Mouse (Mus musculus) intestine, embryonic 16.5 days (tissue): ENCODE data around the gene Syne4. TPM values are rescaled to one million over a fixed set of nuclear protein-coding genes. Genes with fewer than 3 reads are reported as not detected.

Experiments
- ATAC-seq: fragments of 200-750 bp; cut with Nextera tagmentation; 2 replicates; pipeline ENCODE4 v1.8.0; 2017; ENCODE audit warnings: moderate TSS enrichment, moderate library complexity
- H3K27ac ChIP-seq: fragments of 300-500 bp; sonication (generic); 2 replicates; pipeline ENCODE4 v1.5.1; 2014; ENCODE audit warnings: mild to moderate bottlenecking, low read length
- H3K27me3 ChIP-seq: fragments of 300-500 bp; sonication (generic); replicated peaks from 2 replicates; pipeline ENCODE4 v1.6.1; 2014; ENCODE audit warnings: low read length, control low read depth, mixed read lengths; ENCODE audit not compliant: control insufficient read depth, insufficient read depth
- H3K36me3 ChIP-seq: fragments of 300-500 bp; sonication (generic); 2 replicates; pipeline ENCODE4 v1.6.1; 2014; ENCODE audit warnings: low read length, control low read depth; ENCODE audit not compliant: control insufficient read depth, insufficient read depth
- H3K4me1 ChIP-seq: fragments of 300-500 bp; sonication (generic); 2 replicates; pipeline ENCODE4 v1.6.1; 2014; ENCODE audit warnings: low read length, control low read depth, mixed read lengths; ENCODE audit not compliant: control insufficient read depth, insufficient read depth
- H3K4me2 ChIP-seq: fragments of 300-500 bp; sonication (generic); 2 replicates; pipeline ENCODE4 v1.6.1; 2014; ENCODE audit warnings: low read depth, low read length, control low read depth
- H3K4me3 ChIP-seq: fragments of 300-500 bp; sonication (generic); 2 replicates; pipeline ENCODE4 v1.5.1; 2014; ENCODE audit warnings: mild to moderate bottlenecking, low read length
- H3K9ac ChIP-seq: fragments of 300-500 bp; sonication (generic); 2 replicates; pipeline ENCODE4 v1.6.1; 2014; ENCODE audit warnings: low read depth, low read length
- H3K9me3 ChIP-seq: fragments of 300-500 bp; sonication (generic); 2 replicates; pipeline ENCODE4 v1.6.1; 2016; ENCODE audit warnings: low read length, control low read depth; ENCODE audit not compliant: control insufficient read depth
- WGBS: fragments of 180-500 bp; shearing (Covaris S2); extraction: QIAGEN DNeasy Blood & Tissue Kit; methylation state at CpG from one replicate; pipeline ENCODE4 v1.1.7; 2014; 5-methylcytosine and 5-hydroxymethylcytosine counted together
- polyA plus RNA-seq: library from polyadenylated mRNA; unstranded; fragments of >200 nt; fragmentation: Nextera tagmentation; extraction: Ambion mirVana; gene quantifications from 2 replicates; pipeline ENCODE4 v1.2.1, GENCODE M21; 2015

Syne4 gene
- polyA plus RNA-seq, 1 experiment from 2014 or later: 59.7 TPM

- peaks cover 4% of the 10 kb centered on the region for H3K4me1 ChIP-seq
Observed at GRCm38 (mm10) chr7:30322285-30322667, 7.7 kb downstream of the Syne4 start.

GRCm38 (mm10) chr7:30322865-30323264, 8.3 kb downstream of the Syne4 start:
- 23% methylated on average over 6 of the region's 6 CpGs for WGBS
- H3K27ac ChIP-seq: peak overlapping the region; percentile 89
- peak overlapping the region; percentile 67 for H3K9ac ChIP-seq

More at GRCm38 (mm10) chr7:30322285-30322667, 7.7 kb downstream of the Syne4 start:
- Histone ChIP-seq H3K4me2 (peak overlapping the region; percentile 68), H3K36me3 (no peaks in the 10 kb centered on the region), H3K9ac (peak overlapping the region; percentile 79), H3K9me3 (0 out of 2 replicates have a peak, but pooled peaks cover 3% of the 10 kb centered on the region), H3K4me3 (peak overlapping the region; percentile 68), H3K27me3 (no peaks in the 10 kb centered on the region), H3K27ac (peak overlapping the region; percentile 89)
- under 1% methylated on average over 20 of the region's 20 CpGs for WGBS
- ATAC-seq: peak; percentile 98

GRCm38 (mm10) chr7:30323795-30324194, 9.2 kb downstream of the Syne4 start, which contains the start of gene Sdhaf1:
Gene Sdhaf1, minus strand, starts transcription at chr7:30323895.
- peak within 1 kb of the TSS; percentile 89 for H3K27ac ChIP-seq
- H3K4me1 ChIP-seq: peaks cover 4% of the 10 kb centered on the region
- 78% methylated on average over 3 of the region's 3 CpGs for WGBS
- ATAC-seq: no peak
- H3K4me3 ChIP-seq: peak within 1 kb of the TSS; percentile 68
- no peaks in the 10 kb centered on the region for H3K27me3 ChIP-seq
- peak within 1 kb of the TSS; percentile 67 for H3K9ac ChIP-seq
- H3K4me2 ChIP-seq: peak within 1 kb of the TSS; percentile 58
- no peaks in the 10 kb centered on the region for H3K36me3 ChIP-seq
- 0 out of 2 replicates have a peak, but pooled peaks cover 3% of the 10 kb centered on the region for H3K9me3 ChIP-seq

More at GRCm38 (mm10) chr7:30322865-30323264, 8.3 kb downstream of the Syne4 start:
- Histone ChIP-seq H3K36me3 (no peaks in the 10 kb centered on the region), H3K4me2 (peak overlapping the region; percentile 58), H3K9me3 (0 out of 2 replicates have a peak, but pooled peaks cover 3% of the 10 kb centered on the region), H3K4me1 (peaks cover 4% of the 10 kb centered on the region), H3K4me3 (peak overlapping the region; percentile 68), H3K27me3 (no peaks in the 10 kb centered on the region)
- peak; percentile 31 for ATAC-seq

GRCm38 (mm10) chr7:30324300-30324944, 9.8 kb downstream of the Syne4 start:
- H3K27me3 ChIP-seq: no peaks in the 10 kb centered on the region
- H3K4me3 ChIP-seq: no peak overlapping the region
- no peak overlapping the region for H3K9ac ChIP-seq
- ATAC-seq: no peak
- no peak overlapping the region for H3K27ac ChIP-seq
- no peak overlapping the region for H3K4me2 ChIP-seq
- 88% methylated on average over 5 of the region's 5 CpGs for WGBS
- H3K9me3 ChIP-seq: 0 out of 2 replicates have a peak, but pooled peaks cover 3% of the 10 kb centered on the region
- H3K4me1 ChIP-seq: peaks cover 4% of the 10 kb centered on the region
- no peaks in the 10 kb centered on the region for H3K36me3 ChIP-seq

GRCm38 (mm10) chr7:30325364-30325763, 10.8 kb downstream of the Syne4 start:
- Histone ChIP-seq H3K4me2 (no peak overlapping the region), H3K9me3 (0 out of 2 replicates have a peak, but pooled peaks cover 3% of the 10 kb centered on the region), H3K27me3 (no peaks in the 10 kb centered on the region), H3K36me3 (no peaks in the 10 kb centered on the region), H3K4me3 (no peak overlapping the region), H3K4me1 (peaks cover 4% of the 10 kb centered on the region), H3K9ac (no peak overlapping the region), H3K27ac (no peak overlapping the region)
- 43% methylated on average over 2 of the region's 2 CpGs for WGBS
- no peak for ATAC-seq

- no peak for ATAC-seq
- Histone ChIP-seq H3K27ac (no peak overlapping the region), H3K4me3 (no peak overlapping the region), H3K9me3 (0 out of 2 replicates have a peak, but pooled peaks cover 3% of the 10 kb centered on the region), H3K36me3 (no peaks in the 10 kb centered on the region), H3K4me2 (no peak overlapping the region), H3K4me1 (no peaks in the 10 kb centered on the region), H3K9ac (no peak overlapping the region), H3K27me3 (no peaks in the 10 kb centered on the region)
Observed at GRCm38 (mm10) chr7:30326427-30326826, 11.8 kb downstream of the Syne4 start.

- Histone ChIP-seq H3K27ac (no peak overlapping the region), H3K4me1 (no peaks in the 10 kb centered on the region), H3K36me3 (no peaks in the 10 kb centered on the region), H3K9ac (no peak overlapping the region), H3K4me3 (no peak overlapping the region), H3K9me3 (0 out of 2 replicates have a peak, but pooled peaks cover 3% of the 10 kb centered on the region), H3K27me3 (0 out of 2 replicates have a peak, but pooled peaks cover 3% of the 10 kb centered on the region), H3K4me2 (no peak overlapping the region)
- ATAC-seq: no peak
- WGBS: 64% methylated on average over 15 of the region's 15 CpGs
Observed at GRCm38 (mm10) chr7:30327140-30327539, 12.5 kb downstream of the Syne4 start.

GRCm38 (mm10) chr7:30328379-30328778, 13.8 kb downstream of the Syne4 start:
- WGBS: 50% methylated on average over 10 of the region's 10 CpGs
- no peak for ATAC-seq
- Histone ChIP-seq H3K4me3 (no peak overlapping the region), H3K36me3 (no peaks in the 10 kb centered on the region), H3K9ac (no peak overlapping the region), H3K4me1 (peaks cover 1% of the 10 kb centered on the region), H3K27ac (no peak overlapping the region), H3K9me3 (0 out of 2 replicates have a peak, but pooled peaks cover 3% of the 10 kb centered on the region), H3K4me2 (no peak overlapping the region), H3K27me3 (0 out of 2 replicates have a peak, but pooled peaks cover 3% of the 10 kb centered on the region)

- Histone ChIP-seq H3K9me3 (no peaks in the 10 kb centered on the region), H3K4me1 (peaks cover 7% of the 10 kb centered on the region), H3K27me3 (peaks cover 14% of the 10 kb centered on the region), H3K27ac (no peak overlapping the region), H3K4me3 (no peak overlapping the region), H3K4me2 (0 out of 2 replicates have a peak overlapping the region, but pooled peaks have one; percentile 7), H3K36me3 (no peaks in the 10 kb centered on the region), H3K9ac (no peak overlapping the region)
- 6% methylated on average over 13 of the region's 13 CpGs for WGBS
- ATAC-seq: peak; percentile 77
Observed at GRCm38 (mm10) chr7:30331887-30332286, 17.3 kb downstream of the Syne4 start.
